Mouse (Mus musculus): ENCODE data around the gene Epm2aip1.

- TF ChIP-seq GATA1 (IDR thresholded peaks at IDR 0.05; ENCODE audit: low read depth, low read length) (no peak), POLR2AphosphoS2 (IDR thresholded peaks at IDR 0.05; ENCODE audit: low read length) (no peak), ZNF384 (IDR thresholded peaks at IDR 0.05; ENCODE audit: low read depth, low read length) (no peak), CTCF (IDR thresholded peaks at IDR 0.05 in 2 of 3, conservative IDR thresholded peaks at IDR 0.05 in 1 of 3; ENCODE audit: control insufficient read depth in 1 of 3, insufficient read depth in 1 of 3, low read depth in 2 of 3, low read length in 3 of 3, poor library complexity in 1 of 3, severe bottlenecking in 1 of 3) (peak in 1 of 3 experiments; percentile 6; a peak in 1 of 6 replicates), CHD1 (IDR thresholded peaks at IDR 0.05; ENCODE audit: low read depth, low read length) (no peak), MAX (IDR thresholded peaks at IDR 0.05; ENCODE audit: low read length) (no peak), NRF1 (IDR thresholded peaks at IDR 0.05; ENCODE audit: insufficient read depth, low read depth, low read length, poor library complexity, severe bottlenecking) (no peak), EP300 (IDR thresholded peaks at IDR 0.05; ENCODE audit: low read depth in 1 of 2, low read length in 2 of 2) (no peak), E2F4 (IDR thresholded peaks at IDR 0.05; ENCODE audit: borderline replicate concordance, low read depth, low read length) (no peak), ELF1 (IDR thresholded peaks at IDR 0.05; ENCODE audit: low read depth, low read length) (no peak)
Observed at GRCm38 (mm10) chr9:111252161-111252869, 19.4 kb upstream of the Epm2aip1 start.

Data from MEL (cell line).